Mouse (Mus musculus) frontal cortex, postnatal 14 days (tissue): Measurements from ENCODE around the gene Dhx9.
"Not testable (repeated sequence)": the region's sequence is repeated elsewhere in the genome, so short reads cannot be mapped to it uniquely, and the experiment has no call there.

Experiments
- DNase-seq, 2 experiments: peaks; one replicate each; pipeline ENCODE4 v3.0.0; 2022; ENCODE audit warnings: low spot score in 2 of 2

The Dhx9 gene

DNA sequence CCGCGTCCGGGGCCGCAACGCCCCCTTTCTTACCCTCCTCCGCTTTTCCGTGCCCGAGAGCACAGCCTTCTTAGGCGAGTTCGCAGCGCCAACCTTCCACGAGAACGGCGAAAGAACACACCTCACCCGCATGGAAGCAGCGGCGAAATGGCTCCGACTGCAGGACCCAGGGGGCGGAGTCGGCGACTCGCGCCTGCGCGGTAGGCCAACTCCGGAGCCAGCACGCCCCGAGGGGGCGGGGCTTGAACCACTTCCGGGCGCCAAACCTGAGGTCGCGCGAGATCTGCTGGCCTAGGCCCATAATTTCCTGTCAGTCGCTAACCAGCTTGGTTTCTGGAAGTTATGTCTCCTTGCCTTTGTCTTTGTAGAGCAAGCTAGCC lies at the start of gene Dhx9:
Gene Dhx9, minus strand, starts transcription at position 161 of the 380 bp plus-strand sequence.
- peak; percentile 94 to 98 for DNase-seq

DNA sequence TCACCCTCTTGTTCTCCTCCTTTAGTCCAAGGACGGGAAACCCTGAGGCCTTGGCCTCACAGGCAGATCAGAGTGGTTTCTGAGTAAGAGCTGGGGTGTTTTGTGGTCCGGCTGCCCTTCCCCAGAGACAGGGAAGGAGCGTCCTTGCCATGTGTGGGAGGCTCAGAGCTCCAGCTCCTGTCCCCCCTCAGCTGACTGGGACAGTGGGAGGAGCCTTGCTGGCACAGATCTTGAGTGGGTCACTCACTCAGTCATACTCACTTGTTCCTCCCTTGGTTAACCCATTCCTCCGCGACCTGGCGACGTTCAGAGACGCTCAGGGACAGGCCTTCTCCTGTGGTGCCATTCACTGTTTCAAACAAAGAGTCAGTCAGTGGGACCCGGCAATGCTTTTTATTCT lies 48.2 kb upstream of the Dhx9 start:
- DNase-seq: no peak

DNA sequence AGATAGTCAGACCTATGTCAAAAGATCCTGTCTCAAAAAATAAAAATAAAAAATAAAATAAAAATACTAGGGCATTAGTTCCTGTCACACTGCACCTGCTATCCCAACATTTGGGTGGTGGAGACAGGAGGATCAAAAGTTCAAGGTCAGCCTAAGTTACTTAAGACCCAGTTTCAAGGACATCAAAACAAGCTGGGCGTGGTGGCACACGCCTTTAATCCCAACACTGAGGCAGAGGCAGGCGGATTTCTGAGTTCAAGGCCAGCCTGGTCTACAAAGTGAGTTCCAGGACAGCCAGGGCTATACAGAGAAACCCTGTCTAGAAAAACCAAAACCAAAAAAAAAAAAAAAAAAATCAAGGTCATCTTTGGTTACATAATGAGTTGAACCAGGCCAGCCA lies 45.4 kb upstream of the Dhx9 start:
- not testable (repeated sequence) for DNase-seq

DNA sequence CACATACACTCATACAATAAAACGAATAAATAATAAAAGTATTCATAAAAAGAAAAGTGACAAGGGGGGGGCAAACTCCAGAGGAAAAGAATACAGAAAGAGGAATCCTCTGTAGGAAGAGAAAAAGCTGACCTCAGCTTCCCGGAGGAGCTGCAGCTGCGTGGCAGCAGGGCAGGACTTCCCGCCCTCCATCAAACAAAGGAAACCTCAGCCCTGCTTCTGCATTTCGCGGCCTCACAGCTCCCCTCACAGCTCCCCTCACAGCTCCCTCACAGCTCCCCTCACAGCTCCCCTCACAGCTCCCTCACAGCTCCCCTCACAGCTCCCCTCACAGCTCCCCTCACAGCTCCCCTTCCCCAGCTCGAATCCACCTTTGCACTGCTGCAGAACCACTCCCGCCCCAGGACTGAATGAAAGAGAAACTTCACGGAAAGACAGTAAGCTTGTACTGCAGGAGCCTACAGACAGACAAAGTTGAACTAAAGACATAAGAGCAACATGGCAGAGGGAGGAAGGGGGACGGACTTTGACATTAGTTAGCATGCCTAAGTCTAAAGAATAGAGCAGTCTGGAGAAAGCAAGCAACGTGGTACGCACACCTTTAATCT lies 44.9 kb upstream of the Dhx9 start:
- DNase-seq: no peak

DNA sequence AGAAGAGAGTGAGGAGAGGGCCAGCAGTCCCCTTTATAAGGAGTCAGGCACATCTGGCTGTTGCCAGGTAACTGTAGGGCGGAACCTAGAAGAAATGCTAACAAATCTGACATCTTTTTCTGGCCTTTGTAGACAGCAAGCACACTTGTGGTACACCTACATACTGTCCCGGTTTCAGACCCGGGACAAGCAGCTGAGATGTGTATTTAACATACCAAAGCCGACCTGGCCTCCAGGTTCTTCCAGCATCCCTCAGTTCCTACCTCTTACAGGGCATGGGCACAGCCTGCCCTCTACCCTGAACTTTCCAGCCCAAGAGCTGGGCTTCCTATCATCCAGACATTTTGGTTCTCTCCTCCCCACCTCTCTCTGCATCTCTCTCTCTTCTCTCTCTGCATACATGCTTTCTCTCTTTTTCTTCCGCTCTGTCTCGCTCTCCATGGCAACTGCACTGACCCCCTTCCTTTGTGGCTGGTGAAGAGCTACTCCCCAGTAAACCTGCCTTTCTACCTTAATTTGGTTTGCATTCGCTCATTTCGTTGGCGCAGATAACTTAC lies 44.3 kb upstream of the Dhx9 start:
- no peak for DNase-seq

DNA sequence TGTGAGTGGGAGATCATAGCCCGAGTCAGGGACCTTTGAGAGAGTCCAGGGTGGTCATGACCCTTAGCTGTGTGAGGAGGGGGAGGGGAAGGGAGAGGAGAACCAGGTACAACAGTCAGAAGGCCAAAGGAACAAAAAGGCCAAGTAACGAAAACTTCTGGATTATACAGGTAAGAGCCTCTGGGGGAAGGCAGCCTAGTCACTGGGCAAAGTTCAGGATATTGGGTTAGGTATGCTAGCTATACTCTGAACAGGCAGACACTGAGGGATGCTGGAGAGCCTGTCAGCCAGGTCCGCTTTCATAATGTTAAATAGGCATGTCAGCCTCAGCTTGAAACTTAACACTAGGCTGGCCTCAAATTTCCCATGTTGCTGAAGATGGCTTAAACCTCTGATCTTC lies 34.7 kb upstream of the Dhx9 start:
- DNase-seq: no peak

DNA sequence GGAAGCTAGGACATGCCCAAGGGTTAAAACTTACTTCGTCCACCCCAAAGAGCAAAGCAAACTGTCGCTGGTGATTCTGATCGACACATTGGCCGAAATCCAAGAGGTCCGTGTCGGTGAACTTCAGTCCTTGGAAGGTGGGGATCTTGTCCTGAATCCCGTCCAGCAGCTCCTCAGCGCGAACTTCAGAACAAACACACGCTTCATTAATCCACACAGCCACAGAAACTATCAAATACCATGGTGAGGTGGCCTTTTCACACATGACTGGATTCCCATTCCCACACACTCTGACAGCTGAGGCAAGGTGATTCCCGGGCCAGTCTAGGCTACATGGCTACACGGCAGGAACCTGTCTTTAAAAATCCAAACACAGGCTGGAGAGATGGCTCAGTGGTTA lies 27.9 kb upstream of the Dhx9 start:
- DNase-seq: no peak

DNA sequence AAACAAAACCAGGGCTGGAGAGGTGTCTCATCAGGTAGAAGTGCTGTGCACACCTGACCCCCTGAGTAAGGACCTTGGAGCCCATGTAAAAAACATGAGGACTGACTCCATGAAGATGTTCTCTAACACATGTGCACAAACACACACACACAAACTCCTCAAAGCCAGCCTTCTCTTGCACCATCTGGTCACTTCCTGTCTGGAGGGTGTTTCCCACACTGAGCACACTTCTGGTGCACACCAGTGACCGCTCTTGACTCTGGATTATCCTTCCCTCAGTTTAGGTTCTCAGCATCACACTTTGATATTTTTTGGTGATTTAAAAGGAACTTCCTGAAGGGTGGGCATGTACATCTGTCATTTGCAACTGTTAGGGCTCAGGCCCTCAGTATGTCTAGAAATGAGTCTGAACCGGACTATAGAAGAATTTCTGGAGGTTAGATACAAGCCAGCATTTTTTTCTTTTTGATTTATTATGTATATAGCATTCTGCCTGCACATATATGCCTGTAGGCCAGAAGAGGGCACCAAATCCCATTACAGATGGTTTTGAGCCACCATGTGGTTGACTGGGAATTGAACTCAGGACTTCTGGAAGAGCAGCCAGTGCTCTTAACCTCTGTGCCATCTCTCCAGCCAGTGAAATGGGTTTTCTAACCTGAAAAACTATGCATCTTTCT lies 23.0 kb upstream of the Dhx9 start:
- no peak for DNase-seq

DNA sequence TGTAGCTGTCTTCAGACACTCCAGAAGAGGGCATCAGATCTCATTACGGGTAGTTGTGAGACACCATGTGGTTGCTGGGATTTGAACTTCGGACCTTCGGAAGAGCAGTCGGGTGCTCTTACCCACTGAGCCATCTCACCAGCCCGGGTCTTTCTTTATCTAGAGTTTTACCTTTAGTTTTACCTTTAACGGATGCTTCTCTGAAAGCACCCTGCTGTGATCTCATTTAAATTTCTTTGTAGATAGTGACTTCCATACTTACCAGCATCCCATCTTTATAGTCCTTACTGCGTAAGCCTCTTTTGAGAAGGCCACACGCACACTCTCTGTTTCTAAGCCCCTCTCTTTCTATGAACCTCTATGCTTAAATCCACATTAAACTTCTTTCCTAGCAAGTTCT lies 22.1 kb upstream of the Dhx9 start:
- DNase-seq: not testable (repeated sequence)

DNA sequence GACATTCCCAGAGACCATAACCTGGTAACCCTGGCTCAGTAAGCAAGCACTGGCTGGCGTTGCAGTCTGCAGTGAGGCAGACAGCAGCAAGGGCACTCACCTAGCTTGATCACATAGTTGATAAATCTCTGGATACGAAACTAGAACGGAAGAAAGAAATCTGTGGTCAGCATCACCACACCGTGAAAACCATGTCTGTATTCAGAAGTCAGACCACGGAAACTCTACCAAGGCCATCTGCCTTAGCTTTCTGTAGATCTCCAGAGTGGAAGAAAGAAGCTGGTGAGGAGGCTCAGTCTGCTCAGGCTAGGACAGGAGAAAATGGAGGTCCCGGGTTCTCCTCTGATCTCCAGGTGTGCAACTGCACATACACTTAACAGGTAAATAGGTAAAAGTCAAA lies 21.6 kb upstream of the Dhx9 start:
- DNase-seq: no peak

DNA sequence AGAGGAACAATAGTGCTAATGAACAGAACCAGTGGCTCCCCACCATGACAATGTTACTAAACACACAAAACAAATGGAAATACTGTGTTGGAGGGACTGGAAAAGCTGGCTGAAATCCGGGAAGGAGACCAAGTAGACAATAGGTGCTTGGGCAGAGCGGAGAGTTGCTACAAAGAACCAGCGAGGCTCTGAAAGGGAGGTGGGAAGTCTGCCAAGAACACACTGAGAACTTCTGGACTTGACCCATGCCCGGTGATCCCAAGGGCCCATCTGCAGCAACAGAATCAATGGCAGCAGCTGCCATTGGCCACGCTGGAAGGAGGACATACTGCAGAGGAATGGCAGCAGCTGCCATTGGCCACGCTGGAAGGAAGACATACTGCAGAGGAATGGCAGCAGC lies 18.8 kb upstream of the Dhx9 start:
- DNase-seq: peak in 1 of 2 experiments; percentile 24

DNA sequence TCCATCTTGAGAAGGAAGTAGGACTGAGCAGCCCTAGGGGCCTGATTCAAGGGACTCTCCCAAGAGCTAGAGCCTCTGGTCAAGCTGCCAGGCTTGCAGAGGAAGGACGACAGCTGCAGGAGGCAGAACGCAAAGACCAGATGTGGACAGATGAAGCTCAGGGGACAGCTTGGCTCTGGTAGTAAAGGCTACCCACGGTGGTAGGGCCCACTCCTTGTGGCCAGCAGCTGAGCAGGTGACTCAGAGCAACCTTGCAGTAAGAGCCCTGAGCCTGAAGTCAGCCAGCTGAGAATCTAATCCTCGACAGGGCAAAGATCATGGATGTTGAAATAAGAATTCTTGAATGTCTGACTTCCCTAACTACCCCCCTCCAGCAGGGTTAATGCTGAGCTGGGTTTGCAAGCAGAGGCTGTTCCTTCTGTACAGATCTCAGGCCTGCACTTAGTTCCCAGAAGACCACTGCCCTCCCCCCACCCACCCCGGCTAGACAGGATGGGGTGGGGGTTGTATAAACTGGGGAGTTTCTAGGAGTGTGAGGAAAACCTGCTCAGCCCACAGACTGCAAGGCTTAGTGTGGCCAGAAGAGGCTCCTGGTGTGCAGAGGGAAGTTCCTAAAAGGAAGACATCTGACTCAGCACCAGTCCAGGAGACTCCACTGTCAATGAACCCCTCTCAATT lies 14.3 kb upstream of the Dhx9 start:
- no peak for DNase-seq

DNA sequence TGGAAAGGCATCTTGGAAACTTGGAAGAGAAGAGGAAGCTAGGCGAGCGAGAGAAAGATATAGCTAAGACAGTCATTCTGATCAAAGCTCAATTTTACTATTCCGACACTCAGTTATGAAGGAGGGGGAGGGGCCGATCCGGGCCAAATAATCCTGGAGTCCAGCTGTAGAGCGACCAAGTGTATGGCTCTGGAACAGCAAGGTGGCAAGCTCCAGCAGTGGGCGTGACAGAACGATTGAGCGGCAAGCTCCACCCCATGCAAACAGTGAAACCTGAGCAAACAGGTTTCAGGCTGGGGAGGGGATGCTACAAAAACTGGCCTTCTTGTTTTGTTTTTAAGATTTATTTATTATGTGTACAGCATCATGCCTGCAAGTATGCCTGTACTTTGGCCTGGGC lies 12.6 kb upstream of the Dhx9 start:
- DNase-seq: no peak

DNA sequence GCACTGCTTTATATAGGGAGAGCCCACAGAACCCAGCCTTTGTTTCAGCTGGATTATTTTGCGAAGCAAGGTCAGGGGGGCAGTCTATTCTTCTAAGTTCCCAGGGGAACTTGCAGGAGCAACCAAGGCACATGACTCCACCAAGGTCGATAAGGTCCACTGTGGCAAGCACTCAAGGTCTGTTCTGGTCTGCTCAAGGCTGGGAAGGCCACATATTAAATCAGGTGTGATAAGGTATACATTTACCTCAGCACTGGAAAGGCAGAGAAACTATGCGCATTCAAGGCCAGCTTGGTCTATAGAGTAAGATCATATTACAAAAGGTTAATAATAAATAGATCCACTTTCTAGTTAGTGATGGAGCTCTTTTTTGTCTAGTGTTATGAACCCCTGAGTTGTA lies 8.6 kb upstream of the Dhx9 start:
- DNase-seq: no peak

DNA sequence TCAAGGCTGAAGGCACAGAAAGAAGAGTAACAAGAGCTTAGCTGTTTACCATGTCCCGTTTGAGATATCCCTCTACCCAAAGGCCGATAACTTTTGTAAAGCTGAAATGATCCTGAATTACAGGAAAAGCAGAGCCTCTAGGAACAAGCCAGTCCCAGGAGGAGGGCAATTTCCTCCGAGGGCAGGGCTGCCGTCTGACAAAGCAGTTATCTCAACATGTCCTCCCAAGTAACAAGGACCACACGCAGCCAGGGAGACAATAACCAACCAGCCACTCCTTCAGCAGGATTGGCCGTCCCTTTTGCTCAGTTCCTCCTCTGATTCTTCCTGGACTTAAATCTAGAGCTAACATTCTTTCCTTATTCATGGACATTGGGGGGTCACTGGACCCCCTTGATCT lies 6.5 kb upstream of the Dhx9 start:
- no peak for DNase-seq

DNA sequence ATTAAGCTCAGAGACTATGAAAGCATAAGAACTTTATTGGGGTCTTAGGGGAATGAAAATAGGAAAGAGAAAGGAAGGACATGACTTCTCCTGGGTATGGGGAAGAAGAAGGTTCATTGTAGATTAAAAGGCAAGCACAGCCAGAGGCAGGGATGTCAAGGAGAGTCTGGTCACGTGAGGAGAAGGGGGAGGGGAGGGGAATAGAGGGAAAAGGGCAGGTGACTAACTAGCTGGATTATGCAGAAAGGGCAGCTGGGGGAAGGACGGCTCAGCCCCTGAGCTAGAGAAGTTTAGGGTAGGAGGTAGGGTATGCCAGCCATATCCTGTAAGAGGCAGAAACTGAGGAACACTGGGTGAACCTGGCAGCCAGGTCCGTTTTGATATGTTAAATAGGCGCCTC lies 5.9 kb upstream of the Dhx9 start:
- no peak for DNase-seq

DNA sequence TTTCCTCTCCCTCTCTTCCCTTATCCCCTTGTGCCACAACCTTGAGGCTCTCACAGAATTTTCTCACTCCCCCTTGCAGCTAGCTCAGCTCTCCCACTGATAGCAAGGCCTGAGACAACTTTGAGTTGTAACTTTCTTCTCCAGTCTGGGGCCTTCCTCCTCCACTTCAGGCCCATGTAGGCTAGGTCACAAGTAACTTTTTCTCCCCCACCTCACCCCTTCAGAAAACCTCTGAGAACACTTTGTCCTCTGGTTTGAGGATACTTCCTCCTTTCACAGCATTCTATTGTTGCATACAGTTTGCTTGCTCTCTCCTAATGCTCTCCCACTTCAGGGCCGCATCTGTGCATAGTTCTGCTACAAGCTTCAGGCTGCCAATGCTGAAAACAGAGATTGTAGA lies 4.4 kb upstream of the Dhx9 start:
- no peak for DNase-seq

DNA sequence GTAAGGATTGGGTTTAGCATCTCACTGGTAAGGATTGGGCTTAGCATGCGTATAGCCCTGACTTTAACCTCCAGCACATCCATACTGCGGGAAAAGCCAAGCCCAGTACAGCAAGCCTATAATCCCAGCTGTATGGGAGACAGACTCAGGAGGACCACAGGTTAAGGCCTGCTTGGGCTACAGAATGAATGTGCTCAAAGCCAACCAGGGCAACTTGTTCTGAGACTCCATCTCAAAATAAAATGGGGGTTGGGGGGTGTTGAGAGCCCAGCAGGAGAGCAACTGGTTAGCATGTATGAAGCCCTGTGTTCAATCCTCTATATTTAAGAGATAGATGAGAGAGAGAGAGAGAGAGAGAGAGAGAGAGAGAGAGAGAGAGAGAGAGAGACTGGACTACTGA lies 3.9 kb upstream of the Dhx9 start:
- DNase-seq: no peak

DNA sequence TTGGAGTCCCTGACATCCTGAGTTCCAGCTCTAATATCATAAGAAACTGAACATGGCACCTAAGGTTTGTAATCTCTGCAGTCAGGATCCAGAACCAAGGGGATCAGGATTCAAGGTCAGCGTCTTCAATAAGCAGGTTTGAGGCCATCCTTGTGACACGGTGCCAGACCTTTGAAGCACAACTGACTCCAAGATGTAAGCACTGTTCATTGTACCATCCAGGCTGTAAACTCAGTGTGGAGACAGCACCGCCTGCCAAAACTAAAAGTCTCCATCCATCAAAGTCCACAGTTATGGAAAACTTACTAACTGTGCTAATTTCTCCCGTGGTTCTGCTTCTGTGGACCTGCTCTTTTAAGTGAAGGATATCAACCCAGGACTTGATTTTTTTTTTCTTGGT lies 2.5 kb upstream of the Dhx9 start:
- DNase-seq: no peak

DNA sequence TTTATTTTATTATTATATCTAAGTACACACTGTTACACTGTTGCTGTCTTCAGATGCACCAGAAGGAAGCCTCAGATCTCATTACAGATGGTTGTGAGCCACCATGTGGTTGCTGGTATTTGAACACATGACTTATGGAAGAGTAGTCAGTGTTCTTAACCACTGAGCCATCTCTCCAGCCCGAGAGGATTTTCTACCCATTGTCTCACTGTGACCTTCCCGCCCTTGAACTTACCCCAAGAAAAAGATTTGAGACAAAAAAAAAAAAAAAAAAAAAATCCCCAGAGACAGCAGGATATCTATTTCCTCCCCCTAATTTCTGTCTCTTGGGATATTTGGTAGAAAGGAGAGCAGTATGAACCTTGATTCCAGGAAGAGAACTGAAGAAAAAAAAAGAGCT lies 2.1 kb upstream of the Dhx9 start:
- no peak for DNase-seq

DNA sequence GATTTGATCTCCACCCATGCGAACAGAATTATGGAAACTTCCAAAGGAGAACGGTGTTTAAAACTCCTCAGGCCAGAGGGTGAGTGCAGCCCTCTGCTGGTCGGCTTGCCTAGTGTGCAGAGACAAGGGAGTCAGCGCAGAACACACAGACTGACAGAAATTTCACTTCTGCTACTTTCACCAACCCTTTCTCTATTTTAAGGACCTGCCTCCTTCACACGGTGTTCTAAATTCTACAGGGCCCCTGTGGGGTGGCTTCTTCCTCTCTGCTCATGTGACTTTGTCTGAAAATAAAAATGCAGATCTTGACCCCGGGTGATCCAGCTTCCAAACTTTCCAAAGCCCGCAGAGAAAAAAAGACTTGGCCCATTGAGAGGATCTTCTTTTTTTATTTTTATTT lies 1.7 kb upstream of the Dhx9 start:
- peak in 1 of 2 experiments; percentile 40 for DNase-seq

DNA sequence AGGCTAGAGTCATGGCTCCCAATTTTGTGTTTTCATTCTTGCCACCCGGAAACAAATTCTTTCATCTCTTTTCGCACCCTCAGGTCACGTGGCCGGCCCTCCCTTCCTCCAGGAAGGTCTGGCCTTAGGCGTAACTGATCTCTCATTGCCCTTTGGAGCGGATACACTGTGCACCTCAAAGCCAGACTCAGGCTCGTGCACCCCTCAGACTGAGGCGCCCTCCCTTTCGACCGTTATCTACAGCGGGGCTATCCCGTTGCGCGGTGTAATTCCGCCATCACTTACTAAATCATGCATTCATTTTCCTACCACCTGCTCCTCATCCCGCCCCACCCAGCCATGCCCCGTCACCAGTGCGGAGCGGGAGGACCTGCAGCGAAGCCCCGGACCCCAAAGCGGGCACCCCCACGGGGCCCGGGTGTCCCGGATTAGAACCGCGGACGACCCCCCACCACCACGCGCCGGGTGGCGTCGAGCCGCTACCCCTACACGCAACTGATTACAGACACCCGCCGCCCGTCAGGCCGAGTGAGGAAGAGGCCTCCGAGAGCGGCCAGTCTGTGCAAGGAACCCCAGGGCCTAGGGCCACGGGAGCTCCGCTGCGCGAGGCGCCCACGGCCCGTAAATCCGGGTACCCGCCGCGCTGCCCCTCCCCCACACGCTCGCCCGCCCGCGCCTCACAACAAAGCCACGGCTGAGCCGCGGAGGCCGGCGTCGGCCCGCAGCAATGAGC lies 527 bp downstream of the Dhx9 start:
- DNase-seq: peak; percentile 19 to 29
